11 mouse cellular contexts compared by ENCODE assay signal in the genomic region with DNA sequence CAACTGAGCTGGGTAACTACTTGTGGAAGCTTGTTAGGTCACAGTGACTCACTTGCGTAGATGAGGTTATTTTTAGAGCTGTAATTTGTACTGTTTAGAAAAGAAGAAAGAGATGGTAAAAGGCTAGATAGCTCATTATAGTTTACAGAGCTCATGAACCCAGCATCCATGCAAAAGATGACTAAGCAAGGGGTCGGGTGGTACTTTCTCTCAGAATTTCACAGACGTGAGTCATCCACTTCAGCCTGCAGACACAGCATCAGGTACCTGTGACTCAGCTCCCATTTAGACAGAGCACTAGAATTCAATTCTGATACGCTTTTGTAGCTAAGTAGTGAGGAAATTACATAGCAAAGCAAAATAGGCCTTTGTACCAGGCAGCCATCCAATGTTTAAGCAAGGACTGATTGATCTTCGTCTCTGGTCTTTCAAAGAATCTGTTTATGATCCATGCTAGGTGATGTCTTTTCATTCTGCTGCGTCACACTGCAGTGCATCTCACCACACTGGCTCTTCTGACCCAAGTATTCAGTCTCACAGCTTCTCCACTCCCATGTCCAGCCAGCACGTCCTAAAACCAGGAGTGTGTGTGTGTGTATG.
DNase-seq lines count a peak whose midpoint lies in the region.
"Had no signal": no experiment of that assay in that cellular context is flagged by ENCODE, and none has a peak within 500 bp of the region (broad histone marks: within the 10 kb centered on the region; RNA-seq: fewer than 3 reads in every experiment).

No protein-coding gene starts in this region.

- peak; percentile 16 for DNase-seq in layer of hippocampus, adult 9-10 months (ENCODE audit: low spot score)
- DNase-seq in layer of hippocampus, adult 11-12 months (ENCODE audit: low spot score) = no peak
- DNase-seq in 416B (ENCODE audit: low read depth) (peak; percentile 68), NIH3T3 (ENCODE audit: low read depth) (peak; percentile 84)
- peak; percentile 47 for DNase-seq in lung, postnatal 25 days (ENCODE audit: low spot score)
- no peak for DNase-seq in gastrocnemius, adult 18-20 months (ENCODE audit: low spot score)
- no peak for DNase-seq in gastrocnemius, postnatal 4 days (ENCODE audit: low spot score in 2 of 2)
- DNase-seq in testis, postnatal 10 days (ENCODE audit: low spot score) = no peak
- DNase-seq: cerebellum, adult 9-11 months; spleen, adult 18-20 months; thymus, postnatal 14 days had no signal

Comparison
In these comparisons a context has a peak if more than half of its experiments do, and no peak if none do; other contexts are left out.
1. DNase-seq: peak in layer of hippocampus, adult 9-10 months (single experiment), 416B (single experiment), NIH3T3 (single experiment) and lung, postnatal 25 days (single experiment); none in layer of hippocampus, adult 11-12 months (single experiment), gastrocnemius, adult 18-20 months (single experiment), gastrocnemius, postnatal 4 days (0 of 2) and testis, postnatal 10 days (single experiment).